Mouse (Mus musculus): ENCODE measurements around the gene Cdc42bpg. TPM values are rescaled to one million over a fixed set of nuclear protein-coding genes. Genes with fewer than 3 reads are reported as not detected.
"Not testable (repeated sequence)": the region's sequence is repeated elsewhere in the genome, so short reads cannot be mapped to it uniquely, and the experiment has no call there.

Gene Cdc42bpg
- total and polyA plus RNA-seq, 3 experiments: 7.0 to 13.9 (median 11.7) TPM

- DNase-seq: peak; percentile 82 to 85
- H3K27me3 ChIP-seq (ENCODE audit: control insufficient read depth, insufficient read depth, low read length): no peaks in the 10 kb centered on the region
- H3K27ac ChIP-seq: peak overlapping the region; percentile 92
- H3K79me2 ChIP-seq (replicated peaks; ENCODE audit: control insufficient read depth, insufficient read depth, low read length): no peaks in the 10 kb centered on the region
- peaks cover 6% of the 10 kb centered on the region for H3K36me3 ChIP-seq (ENCODE audit: control insufficient read depth, insufficient read depth, low read length)
- H3K4me1 ChIP-seq (ENCODE audit: control insufficient read depth, insufficient read depth, low read length): peaks cover 17% of the 10 kb centered on the region
- under 1% methylated on average over 34 of the region's 34 CpGs for WGBS
- intact Hi-C loops (cut with DNase I): no loop called here
- no peak for TF ChIP-seq EP300 (IDR thresholded peaks at IDR 0.05; ENCODE audit: insufficient read depth, low read depth, low read length)
- TF ChIP-seq CTCF (IDR thresholded peaks at IDR 0.05): peak; percentile 96
- H3K9ac ChIP-seq (ENCODE audit: low read depth, low read length): peak overlapping the region; percentile 81
- peak overlapping the region; percentile 77 for H3K4me3 ChIP-seq
These were observed 330 bp downstream of the Cdc42bpg start for GRCm38 (mm10) chr19:6306586-6306985.

GRCm38 (mm10) chr19:6307733-6308531 lies 1.7 kb downstream of the Cdc42bpg start:
- 88% methylated on average over 9 of the region's 9 CpGs for WGBS
- no peaks in the 10 kb centered on the region for H3K79me2 ChIP-seq (replicated peaks; ENCODE audit: control insufficient read depth, insufficient read depth, low read length)
- TF ChIP-seq EP300 (IDR thresholded peaks at IDR 0.05; ENCODE audit: insufficient read depth, low read depth, low read length): no peak
- TF ChIP-seq CTCF (IDR thresholded peaks at IDR 0.05): no peak
- TF ChIP-seq POLR2A (IDR thresholded peaks at IDR 0.05; ENCODE audit: insufficient read depth, low read depth, low read length): no peak
- H3K36me3 ChIP-seq (ENCODE audit: control insufficient read depth, insufficient read depth, low read length): no peaks in the 10 kb centered on the region
- H3K4me1 ChIP-seq (ENCODE audit: control insufficient read depth, insufficient read depth, low read length): peaks cover 10% of the 10 kb centered on the region
- intact Hi-C loops (cut with DNase I): loop anchor here (1.0 kb wide), 1 partner anchor 23 kb away; no protein-coding TSS in a partner anchor
- no peak overlapping the region for H3K4me3 ChIP-seq
- H3K27ac ChIP-seq: no peak overlapping the region
- DNase-seq: no peak
- no peaks in the 10 kb centered on the region for H3K27me3 ChIP-seq (ENCODE audit: control insufficient read depth, insufficient read depth, low read length)
- H3K9ac ChIP-seq (ENCODE audit: low read depth, low read length): no peak overlapping the region

GRCm38 (mm10) chr19:6310181-6310580 lies 3.9 kb downstream of the Cdc42bpg start:
- Histone ChIP-seq H3K9ac (ENCODE audit: low read depth, low read length) (no peak overlapping the region), H3K27me3 (ENCODE audit: control insufficient read depth, insufficient read depth, low read length) (no peaks in the 10 kb centered on the region), H3K36me3 (ENCODE audit: control insufficient read depth, insufficient read depth, low read length) (no peaks in the 10 kb centered on the region), H3K4me1 (ENCODE audit: control insufficient read depth, insufficient read depth, low read length) (no peaks in the 10 kb centered on the region), H3K79me2 (replicated peaks; ENCODE audit: control insufficient read depth, insufficient read depth, low read length) (no peaks in the 10 kb centered on the region), H3K4me3 (no peak overlapping the region), H3K27ac (no peak overlapping the region)
- WGBS: 94% methylated on average over 5 of the region's 5 CpGs
- no peak for DNase-seq
- TF ChIP-seq POLR2A (IDR thresholded peaks at IDR 0.05; ENCODE audit: insufficient read depth, low read depth, low read length) (no peak), CTCF (IDR thresholded peaks at IDR 0.05) (no peak), EP300 (IDR thresholded peaks at IDR 0.05; ENCODE audit: insufficient read depth, low read depth, low read length) (no peak)
- intact Hi-C loops (cut with DNase I): no loop called here

GRCm38 (mm10) chr19:6311783-6312182 lies 5.5 kb downstream of the Cdc42bpg start:
- H3K36me3 ChIP-seq (ENCODE audit: control insufficient read depth, insufficient read depth, low read length); H3K27me3 ChIP-seq (ENCODE audit: control insufficient read depth, insufficient read depth, low read length); H3K4me3 ChIP-seq; H3K27ac ChIP-seq; H3K79me2 ChIP-seq (replicated peaks; ENCODE audit: control insufficient read depth, insufficient read depth, low read length); H3K9ac ChIP-seq (ENCODE audit: low read depth, low read length); intact Hi-C loops (cut with DNase I); DNase-seq; H3K4me1 ChIP-seq (ENCODE audit: control insufficient read depth, insufficient read depth, low read length): not testable (repeated sequence)
- WGBS: 89% methylated on average over 3 of the region's 3 CpGs

- no peak for DNase-seq
- Histone ChIP-seq H3K27ac (no peak overlapping the region), H3K79me2 (replicated peaks; ENCODE audit: control insufficient read depth, insufficient read depth, low read length) (no peaks in the 10 kb centered on the region), H3K9ac (ENCODE audit: low read depth, low read length) (no peak overlapping the region), H3K27me3 (ENCODE audit: control insufficient read depth, insufficient read depth, low read length) (no peaks in the 10 kb centered on the region), H3K36me3 (ENCODE audit: control insufficient read depth, insufficient read depth, low read length) (no peaks in the 10 kb centered on the region), H3K4me1 (ENCODE audit: control insufficient read depth, insufficient read depth, low read length) (no peaks in the 10 kb centered on the region), H3K4me3 (no peak overlapping the region)
- TF ChIP-seq EP300 (IDR thresholded peaks at IDR 0.05; ENCODE audit: insufficient read depth, low read depth, low read length) (no peak), POLR2A (IDR thresholded peaks at IDR 0.05; ENCODE audit: insufficient read depth, low read depth, low read length) (no peak), CTCF (IDR thresholded peaks at IDR 0.05) (no peak)
- WGBS: 86% methylated on average over 8 of the region's 8 CpGs
- intact Hi-C loops (cut with DNase I): no loop called here
These were observed 7.5 kb downstream of the Cdc42bpg start for GRCm38 (mm10) chr19:6313796-6314195.

GRCm38 (mm10) chr19:6314513-6314912 lies 8.3 kb downstream of the Cdc42bpg start:
- H3K4me3 ChIP-seq: no peak overlapping the region
- no peak overlapping the region for H3K9ac ChIP-seq (ENCODE audit: low read depth, low read length)
- H3K4me1 ChIP-seq (ENCODE audit: control insufficient read depth, insufficient read depth, low read length): no peaks in the 10 kb centered on the region
- 45% methylated on average over 8 of the region's 8 CpGs for WGBS
- H3K27me3 ChIP-seq (ENCODE audit: control insufficient read depth, insufficient read depth, low read length): no peaks in the 10 kb centered on the region
- no peaks in the 10 kb centered on the region for H3K36me3 ChIP-seq (ENCODE audit: control insufficient read depth, insufficient read depth, low read length)
- no peaks in the 10 kb centered on the region for H3K79me2 ChIP-seq (replicated peaks; ENCODE audit: control insufficient read depth, insufficient read depth, low read length)
- H3K27ac ChIP-seq: no peak overlapping the region
- TF ChIP-seq EP300 (IDR thresholded peaks at IDR 0.05; ENCODE audit: insufficient read depth, low read depth, low read length) (no peak), CTCF (IDR thresholded peaks at IDR 0.05) (no peak), POLR2A (IDR thresholded peaks at IDR 0.05; ENCODE audit: insufficient read depth, low read depth, low read length) (no peak)
- DNase-seq: no peak
- intact Hi-C loops (cut with DNase I): no loop called here
